Mouse (Mus musculus) CD4-positive, CD25-positive, alpha-beta regulatory T cell, adult 4 months (primary cell): ENCODE data around the gene Srek1ip1. TPM values are rescaled to one million over a fixed set of nuclear protein-coding genes. Genes with fewer than 3 reads are reported as not detected.

Experiments
- ATAC-seq: one replicate; pipeline ENCODE4 v1.8.0; 2017
- polyA plus RNA-seq, 2 experiments: library from polyadenylated mRNA; unstranded; fragments of 100-300 nt; shearing (Covaris generic); gene quantifications; one replicate each; pipeline ENCODE4 v1.2.1; 2017

Gene Srek1ip1
- polyA plus RNA-seq = 10 to 100 TPM; 10.7 to 19.2 TPM

GRCm38 (mm10) chr13:104792184-104792583 lies at the start of gene Srek1ip1:
Gene Srek1ip1 (plus strand): TSS chr13:104792484.
- no peak for ATAC-seq

GRCm38 (mm10) chr13:104742866-104743265 lies 49.4 kb upstream of the Srek1ip1 start:
- ATAC-seq = no peak

GRCm38 (mm10) chr13:104747032-104747431 lies 45.3 kb upstream of the Srek1ip1 start:
- no peak for ATAC-seq

GRCm38 (mm10) chr13:104759381-104759780 lies 32.9 kb upstream of the Srek1ip1 start:
- no peak for ATAC-seq

- ATAC-seq = no peak
These were observed 29.9 kb upstream of the Srek1ip1 start for GRCm38 (mm10) chr13:104762401-104762800.

- peak; percentile 60 for ATAC-seq
These were observed 29.1 kb upstream of the Srek1ip1 start for GRCm38 (mm10) chr13:104763193-104763592.

- peak; percentile 80 for ATAC-seq
These were observed 13.1 kb upstream of the Srek1ip1 start for GRCm38 (mm10) chr13:104779104-104779670.

GRCm38 (mm10) chr13:104787260-104787659 lies 5.0 kb upstream of the Srek1ip1 start:
- no peak for ATAC-seq

GRCm38 (mm10) chr13:104789663-104790062 lies 2.6 kb upstream of the Srek1ip1 start:
- ATAC-seq = peak; percentile 93

- no peak for ATAC-seq
These were observed 2.1 kb downstream of the Srek1ip1 start for GRCm38 (mm10) chr13:104794421-104794820.

- ATAC-seq = no peak
These were observed 6.8 kb downstream of the Srek1ip1 start for GRCm38 (mm10) chr13:104799067-104799466.

GRCm38 (mm10) chr13:104799566-104800182 lies 7.4 kb downstream of the Srek1ip1 start:
- ATAC-seq = no peak

GRCm38 (mm10) chr13:104805681-104806080 lies 13.4 kb downstream of the Srek1ip1 start:
- peak; percentile 77 for ATAC-seq

GRCm38 (mm10) chr13:104816270-104816634 lies 24.0 kb downstream of the Srek1ip1 start:
- peak; percentile 9 for ATAC-seq

GRCm38 (mm10) chr13:104816635-104817571 lies 24.6 kb downstream of the Srek1ip1 start, which contains the start of gene Cwc27:
Gene Cwc27 (minus strand): TSS chr13:104817142.
- peak; percentile 90 for ATAC-seq

GRCm38 (mm10) chr13:104817696-104818095 lies 25.4 kb downstream of the Srek1ip1 start:
- ATAC-seq = no peak

- ATAC-seq = no peak
These were observed 28.9 kb downstream of the Srek1ip1 start for GRCm38 (mm10) chr13:104821192-104821591.

GRCm38 (mm10) chr13:104821908-104822307 lies 29.6 kb downstream of the Srek1ip1 start:
- ATAC-seq = no peak

GRCm38 (mm10) chr13:104822411-104822838 lies 30.1 kb downstream of the Srek1ip1 start:
- no peak for ATAC-seq

- no peak for ATAC-seq
These were observed 33.2 kb downstream of the Srek1ip1 start for GRCm38 (mm10) chr13:104825470-104825869.

GRCm38 (mm10) chr13:104832811-104833210 lies 40.5 kb downstream of the Srek1ip1 start:
- ATAC-seq = no peak

- ATAC-seq = no peak
These were observed 45.3 kb downstream of the Srek1ip1 start for GRCm38 (mm10) chr13:104837628-104838027.

- no peak for ATAC-seq
These were observed 49.7 kb downstream of the Srek1ip1 start for GRCm38 (mm10) chr13:104841937-104842336.
